Mouse (Mus musculus) left cerebral cortex, postnatal 10 days (tissue): ENCODE results near the gene Defa32. TPM values are rescaled to one million over a fixed set of nuclear protein-coding genes. Genes with fewer than 3 reads are reported as not detected.
"Not testable (repeated sequence)": the region's sequence is repeated elsewhere in the genome, so short reads cannot be mapped to it uniquely, and the experiment has no call there.

Experiments used
- DNase-seq, 2 experiments: peaks; one replicate each; pipeline ENCODE4 v3.0.0; 2021 to 2022; ENCODE audit warnings: low spot score in 2 of 2, mixed read lengths in 1 of 2; ENCODE audit errors: extremely low spot score in 1 of 2
- intact Hi-C: fragments of 180-260 bp; cut with DNase I; formaldehyde crosslinking; loops from one replicate; pipeline ENCODE4 v1.15.1; 2025
- total RNA-seq, 2 experiments: library from RNA; stranded (reverse); gene quantifications; 2 replicates each; pipeline ENCODE4 v1.2.3; 2021

The Defa32 gene
- total RNA-seq = not detected

DNA sequence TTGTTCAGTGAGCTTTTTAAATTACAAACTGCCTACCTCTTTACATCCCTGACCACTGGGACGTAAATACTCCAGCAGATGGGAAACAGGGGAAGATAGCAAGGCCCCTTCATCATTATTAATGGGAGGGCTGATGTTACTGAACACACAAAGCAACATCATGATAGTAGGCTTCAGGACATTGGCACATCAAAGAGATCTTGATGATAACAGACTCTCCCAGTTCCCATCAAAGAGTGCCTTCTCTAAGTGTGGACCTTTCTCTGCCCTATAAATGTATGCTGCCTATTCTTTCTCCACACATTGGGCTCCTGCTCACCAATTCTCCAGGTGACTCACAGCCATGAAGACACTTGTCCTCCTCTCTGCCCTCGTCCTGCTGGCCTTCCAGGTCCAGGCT, at the start of gene Defa32:
TSS of gene Defa32 (plus strand) at position 301 of the 400 bp plus-strand sequence.
- intact Hi-C loops, DNase-seq: not testable (repeated sequence)

DNA sequence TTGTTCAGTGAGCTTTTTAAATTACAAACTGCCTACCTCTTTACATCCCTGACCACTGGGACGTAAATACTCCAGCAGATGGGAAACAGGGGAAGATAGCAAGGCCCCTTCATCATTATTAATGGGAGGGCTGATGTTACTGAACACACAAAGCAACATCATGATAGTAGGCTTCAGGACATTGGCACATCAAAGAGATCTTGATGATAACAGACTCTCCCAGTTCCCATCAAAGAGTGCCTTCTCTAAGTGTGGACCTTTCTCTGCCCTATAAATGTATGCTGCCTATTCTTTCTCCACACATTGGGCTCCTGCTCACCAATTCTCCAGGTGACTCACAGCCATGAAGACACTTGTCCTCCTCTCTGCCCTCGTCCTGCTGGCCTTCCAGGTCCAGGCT, 19.9 kb upstream of the Defa32 start, which contains the start of gene Defa20:
TSS of gene Defa20 (plus strand) at position 301 of the 400 bp plus-strand sequence.
- DNase-seq, intact Hi-C loops: not testable (repeated sequence)

DNA sequence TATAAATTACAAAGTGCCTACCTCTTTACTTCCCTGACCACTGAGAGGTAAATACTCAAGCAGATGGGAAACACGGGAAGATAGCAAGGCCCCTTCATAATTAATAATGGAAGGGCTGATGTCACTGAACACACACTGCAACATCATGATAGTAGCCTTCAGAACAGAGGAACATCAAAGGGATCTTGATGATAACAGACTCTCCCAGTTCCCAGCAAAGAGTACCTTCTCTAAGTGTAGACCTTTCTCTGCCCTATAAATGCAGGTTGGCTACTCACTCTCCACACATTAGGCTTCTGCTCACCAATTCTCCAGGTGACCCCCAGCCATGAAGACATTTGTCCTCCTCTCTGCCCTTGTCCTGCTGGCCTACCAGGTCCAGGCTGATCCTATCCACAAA, 36.3 kb downstream of the Defa32 start, which contains the start of gene Defa37:
TSS of gene Defa37 (plus strand) at position 301 of the 400 bp plus-strand sequence.
- DNase-seq, intact Hi-C loops: not testable (repeated sequence)

Other genes with a start within 250 kb of the Defa32 start
- gene Defa27, start 213.5 kb upstream of the Defa32 start, total RNA-seq = not detected
- not detected for gene Defa29, start 202.0 kb upstream of the Defa32 start, total RNA-seq
- gene Defa2, start 150.5 kb upstream of the Defa32 start, total RNA-seq = not detected
- gene Defa33, start 137.2 kb upstream of the Defa32 start, total RNA-seq = not detected
- not detected for gene Defa36, start 101.6 kb upstream of the Defa32 start, total RNA-seq
- gene Gm7849, start 72.5 kb upstream of the Defa32 start, total RNA-seq = not detected
- not detected for gene Defa20, start 19.8 kb upstream of the Defa32 start, total RNA-seq
- not detected for gene Defa37, start 36.4 kb downstream of the Defa32 start, total RNA-seq
- not detected for gene Defa28, start 54.0 kb downstream of the Defa32 start, total RNA-seq
- not detected for gene Gm7861, start 65.5 kb downstream of the Defa32 start, total RNA-seq
- gene Defa26, start 89.2 kb downstream of the Defa32 start, total RNA-seq = not detected
- not detected for gene Defa17, start 126.7 kb downstream of the Defa32 start, total RNA-seq
- not detected for gene Defa34, start 136.8 kb downstream of the Defa32 start, total RNA-seq
- gene AY761184, start 174.6 kb downstream of the Defa32 start, total RNA-seq = not detected
- gene Defa24, start 205.5 kb downstream of the Defa32 start, total RNA-seq = not detected